Mouse (Mus musculus) spleen, adult 2 months (tissue): ENCODE results near the gene Fkbp4.

Experiments
- CTCF ChIP-seq: fragments of 200-500 bp; IDR thresholded peaks from 2 replicates; pipeline ENCODE4 v1.5.1; 2011; ENCODE audit warnings: mild to moderate bottlenecking, inconsistent platforms; ENCODE audit not compliant: insufficient read depth, insufficient read length, insufficient replicate concordance; ENCODE audit errors: extremely low read depth
- POLR2A ChIP-seq: fragments of 200-500 bp; IDR thresholded peaks from 2 replicates; pipeline ENCODE4 v1.6.1; 2011; ENCODE audit warnings: low read depth, low read length, inconsistent platforms

DNA sequence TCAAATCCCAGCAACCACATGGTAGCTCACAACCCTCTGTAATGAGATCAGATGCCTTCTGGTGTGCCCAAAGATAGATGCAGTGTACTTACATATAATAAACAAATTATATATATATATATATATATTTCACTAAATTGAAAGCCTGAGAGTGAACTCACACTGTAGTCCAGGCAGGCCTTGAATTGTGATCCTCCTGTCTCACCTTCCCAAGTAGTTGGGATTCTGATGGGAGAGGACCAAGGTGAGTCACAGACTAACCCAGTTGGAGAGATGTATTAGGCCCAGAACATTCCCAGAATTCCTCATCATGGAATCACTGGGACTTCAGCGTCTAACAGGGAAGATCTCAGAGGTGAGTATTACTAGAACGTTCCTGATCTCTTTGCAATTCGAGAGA is 39.5 kb downstream of the Fkbp4 start, which contains the start of gene Nrip2:
- TF ChIP-seq CTCF = no peak
- no peak for TF ChIP-seq POLR2A
